Mouse (Mus musculus) lung, adult 2 months (tissue): ENCODE results near the gene Hoxa1.
A peak's percentile ranks its signal among the peaks of the same experiment; 100 is the strongest.

Experiments
- CTCF ChIP-seq: fragments of 200-500 bp; IDR thresholded peaks from 2 replicates; pipeline ENCODE4 v1.5.1; 2011; ENCODE audit warnings: mild to moderate bottlenecking, low read length, control low read depth; ENCODE audit not compliant: insufficient read depth
- POLR2A ChIP-seq: fragments of 200-500 bp; IDR thresholded peaks from 2 replicates; pipeline ENCODE4 v1.6.1; 2011; ENCODE audit warnings: low read depth, mild to moderate bottlenecking, control low read depth, low read length, borderline replicate concordance; ENCODE audit errors: extremely low read depth

GRCm38 (mm10) chr6:52158276-52159051 is at the start of gene Hoxa1:
- TF ChIP-seq CTCF (no peak), POLR2A (peak; percentile 66; the same call in 1 of the 2 replicates)
